Mouse (Mus musculus) hindbrain, embryonic 14.5 days (tissue): Measurements from ENCODE around the gene Ptbp1. TPM values are rescaled to one million over a fixed set of nuclear protein-coding genes. Genes with fewer than 3 reads are reported as not detected.
A peak's percentile ranks its signal among the peaks of the same experiment; 100 is the strongest.

ENCODE experiments used
- ATAC-seq: fragments of 200-750 bp; cut with Nextera tagmentation; 2 replicates; pipeline ENCODE4 v1.8.0; 2017; ENCODE audit warnings: moderate number of reproducible peaks, mild to moderate bottlenecking, moderate TSS enrichment, moderate library complexity; ENCODE audit not compliant: low FRiP score
- DNase-seq: peaks from one replicate; pipeline ENCODE4 v3.0.0-alpha.2; 2015; ENCODE audit warnings: low spot score
- H3K27ac ChIP-seq: fragments of 300-500 bp; sonication (generic); 2 replicates; pipeline ENCODE4 v1.5.1; 2014; ENCODE audit warnings: mild to moderate bottlenecking, moderate library complexity
- H3K27me3 ChIP-seq: fragments of 300-500 bp; sonication (generic); 2 replicates; pipeline ENCODE4 v1.6.1; 2014; ENCODE audit warnings: mild to moderate bottlenecking, low read length, mixed read lengths; ENCODE audit not compliant: control insufficient read depth, insufficient read depth
- H3K36me3 ChIP-seq: fragments of 300-500 bp; sonication (generic); replicated peaks from 2 replicates; pipeline ENCODE4 v1.6.1; 2014; ENCODE audit not compliant: control insufficient read depth, insufficient read depth
- H3K4me1 ChIP-seq: fragments of 300-500 bp; sonication (generic); replicated peaks from 2 replicates; pipeline ENCODE4 v1.6.1; 2014; ENCODE audit warnings: antibody characterized with exemption, low read length, mixed read lengths; ENCODE audit not compliant: control insufficient read depth, insufficient read depth
- H3K4me2 ChIP-seq: fragments of 300-500 bp; sonication (generic); replicated peaks from 2 replicates; pipeline ENCODE4 v1.6.1; 2014; ENCODE audit warnings: mild to moderate bottlenecking, moderate library complexity
- H3K4me3 ChIP-seq: fragments of 300-500 bp; sonication (generic); replicated peaks from 2 replicates; pipeline ENCODE4 v1.5.1; 2014; ENCODE audit warnings: mild to moderate bottlenecking, low read length
- H3K9ac ChIP-seq: fragments of 300-500 bp; sonication (generic); 2 replicates; pipeline ENCODE4 v1.6.1; 2014
- H3K9me3 ChIP-seq: fragments of 300-500 bp; sonication (generic); 2 replicates; pipeline ENCODE4 v1.6.1; 2016; ENCODE audit warnings: low read length; ENCODE audit not compliant: control insufficient read depth
- WGBS: fragments of 180-500 bp; shearing (Covaris S2); extraction: QIAGEN DNeasy Blood & Tissue Kit; methylation state at CpG from one replicate; pipeline ENCODE4 v1.1.7; 2014; 5-methylcytosine and 5-hydroxymethylcytosine counted together
- polyA plus RNA-seq: library from polyadenylated mRNA; unstranded; fragments of >200 nt; fragmentation: Nextera tagmentation; extraction: Ambion mirVana; gene quantifications from 2 replicates; pipeline ENCODE4 v1.2.1, GENCODE M21; 2014

The Ptbp1 gene
- polyA plus RNA-seq, 1 experiment from 2014 or later: 59.5 TPM

- peaks cover 31% of the 10 kb centered on the region for H3K4me1 ChIP-seq
These were observed 7.2 kb downstream of the Ptbp1 start for GRCm38 (mm10) chr10:79861230-79862048.

GRCm38 (mm10) chr10:79862049-79862788 lies 8.0 kb downstream of the Ptbp1 start:
- no peaks in the 10 kb centered on the region for H3K27me3 ChIP-seq
- H3K4me3 ChIP-seq: no peak overlapping the region
- WGBS: 75% methylated on average over 23 of the region's 23 CpGs
- no peak for ATAC-seq
- H3K4me1 ChIP-seq: peaks cover 23% of the 10 kb centered on the region
- DNase-seq: no peak
- H3K4me2 ChIP-seq: no peak overlapping the region
- H3K36me3 ChIP-seq: peaks cover 98% of the 10 kb centered on the region
- H3K9me3 ChIP-seq: no peaks in the 10 kb centered on the region
- no peak overlapping the region for H3K9ac ChIP-seq
- no peak overlapping the region for H3K27ac ChIP-seq

More at GRCm38 (mm10) chr10:79861230-79862048, 7.2 kb downstream of the Ptbp1 start:
- Histone ChIP-seq H3K27ac (no peak overlapping the region), H3K4me2 (no peak overlapping the region), H3K9me3 (no peaks in the 10 kb centered on the region), H3K9ac (no peak overlapping the region), H3K4me3 (no peak overlapping the region), H3K27me3 (no peaks in the 10 kb centered on the region), H3K36me3 (peaks cover 98% of the 10 kb centered on the region)
- DNase-seq (no peak), ATAC-seq (no peak)
- 78% methylated on average over 25 of the region's 25 CpGs for WGBS

GRCm38 (mm10) chr10:79862925-79863324 lies 8.7 kb downstream of the Ptbp1 start:
- no peaks in the 10 kb centered on the region for H3K9me3 ChIP-seq
- peaks cover 97% of the 10 kb centered on the region for H3K36me3 ChIP-seq
- ATAC-seq: no peak
- no peak overlapping the region for H3K27ac ChIP-seq
- H3K4me2 ChIP-seq: no peak overlapping the region
- peaks cover 16% of the 10 kb centered on the region for H3K4me1 ChIP-seq
- no peak overlapping the region for H3K4me3 ChIP-seq
- no peaks in the 10 kb centered on the region for H3K27me3 ChIP-seq
- WGBS: 72% methylated on average over 10 of the region's 10 CpGs
- no peak overlapping the region for H3K9ac ChIP-seq
- DNase-seq: no peak

GRCm38 (mm10) chr10:79864351-79865188 lies 10.3 kb downstream of the Ptbp1 start:
- no peak overlapping the region for H3K9ac ChIP-seq
- peaks cover 9% of the 10 kb centered on the region for H3K4me1 ChIP-seq
- 0 out of 2 replicates have a peak overlapping the region, but pooled peaks have one; percentile 26 for H3K27ac ChIP-seq
- WGBS: 60% methylated on average over 10 of the region's 10 CpGs
- no peak overlapping the region for H3K4me3 ChIP-seq
- H3K36me3 ChIP-seq: peaks cover 96% of the 10 kb centered on the region
- no peak overlapping the region for H3K4me2 ChIP-seq
- DNase-seq: no peak
- H3K9me3 ChIP-seq: no peaks in the 10 kb centered on the region
- ATAC-seq: 0 out of 2 replicates have a peak, but pooled peaks have one; percentile 4
- H3K27me3 ChIP-seq: no peaks in the 10 kb centered on the region

- Histone ChIP-seq H3K4me1 (peaks cover 13% of the 10 kb centered on the region), H3K36me3 (peaks cover 96% of the 10 kb centered on the region), H3K9ac (no peak overlapping the region), H3K27ac (0 out of 2 replicates have a peak overlapping the region, but pooled peaks have one; percentile 26), H3K27me3 (no peaks in the 10 kb centered on the region), H3K4me3 (no peak overlapping the region), H3K9me3 (no peaks in the 10 kb centered on the region), H3K4me2 (no peak overlapping the region)
- DNase-seq (no peak), ATAC-seq (0 out of 2 replicates have a peak, but pooled peaks have one; percentile 9)
- WGBS: 56% methylated on average over 12 of the region's 12 CpGs
These were observed 11.0 kb downstream of the Ptbp1 start for GRCm38 (mm10) chr10:79865189-79865601.

- H3K4me3 ChIP-seq: no peak overlapping the region
These were observed 11.6 kb downstream of the Ptbp1 start for GRCm38 (mm10) chr10:79865801-79866295.

GRCm38 (mm10) chr10:79866601-79867000 lies 12.4 kb downstream of the Ptbp1 start:
- Histone ChIP-seq H3K27me3 (no peaks in the 10 kb centered on the region), H3K9me3 (no peaks in the 10 kb centered on the region), H3K4me2 (no peak overlapping the region), H3K9ac (no peak overlapping the region), H3K4me1 (peaks cover 19% of the 10 kb centered on the region), H3K36me3 (peaks cover 96% of the 10 kb centered on the region), H3K4me3 (no peak overlapping the region), H3K27ac (no peak overlapping the region)
- WGBS: 83% methylated on average over 11 of the region's 11 CpGs
- ATAC-seq (no peak), DNase-seq (no peak)

More at GRCm38 (mm10) chr10:79865801-79866295, 11.6 kb downstream of the Ptbp1 start:
- Histone ChIP-seq H3K4me1 (peaks cover 13% of the 10 kb centered on the region), H3K9ac (0 out of 2 replicates have a peak overlapping the region, but pooled peaks have one; percentile 16), H3K4me2 (no peak overlapping the region), H3K36me3 (peaks cover 96% of the 10 kb centered on the region), H3K9me3 (no peaks in the 10 kb centered on the region), H3K27me3 (no peaks in the 10 kb centered on the region), H3K27ac (no peak overlapping the region)
- WGBS: 74% methylated on average over 19 of the region's 19 CpGs
- no peak for ATAC-seq
- DNase-seq: no peak

- H3K4me3 ChIP-seq: peak overlapping the region; percentile 67
- H3K36me3 ChIP-seq: peaks cover 48% of the 10 kb centered on the region
- DNase-seq: no peak
- no peak for ATAC-seq
- H3K9me3 ChIP-seq: no peaks in the 10 kb centered on the region
- H3K27ac ChIP-seq: no peak overlapping the region
- H3K4me1 ChIP-seq: peaks cover 41% of the 10 kb centered on the region
- H3K9ac ChIP-seq: peak overlapping the region; percentile 96; the same call in 1 of the 2 replicates
- H3K27me3 ChIP-seq: no peaks in the 10 kb centered on the region
- H3K4me2 ChIP-seq: peak overlapping the region; percentile 87
- WGBS: 93% methylated on average over 8 of the region's 8 CpGs
These were observed 17.6 kb downstream of the Ptbp1 start for GRCm38 (mm10) chr10:79871845-79872244.
